Mouse (Mus musculus) testis, postnatal 10 days (tissue): ENCODE results near the gene AU041133.
"Not testable (repeated sequence)": the region's sequence is repeated elsewhere in the genome, so short reads cannot be mapped to it uniquely, and the experiment has no call there.

ENCODE experiments used
- DNase-seq: peaks from one replicate; pipeline ENCODE4 v3.0.0; 2021; ENCODE audit warnings: low spot score

The AU041133 gene

GRCm38 (mm10) chr10:82127850-82128401 lies at the start of gene AU041133:
AU041133 (plus strand) TSS chr10:82128013.
- DNase-seq, result peak; percentile 88

- DNase-seq, result peak; percentile 76
Observed at GRCm38 (mm10) chr10:82082728-82083621, 44.8 kb upstream of the AU041133 start, which contains the start of gene BC024063. BC024063 (plus strand) TSS chr10:82083353.

GRCm38 (mm10) chr10:82083622-82083971 lies 44.2 kb upstream of the AU041133 start:
- DNase-seq, result not testable (repeated sequence)

GRCm38 (mm10) chr10:82117206-82117605 lies 10.6 kb upstream of the AU041133 start:
- DNase-seq, result no peak

- DNase-seq, result no peak
Observed at GRCm38 (mm10) chr10:82145282-82145681, 17.5 kb downstream of the AU041133 start.

- DNase-seq, result no peak
Observed at GRCm38 (mm10) chr10:82147571-82147970, 19.8 kb downstream of the AU041133 start.

GRCm38 (mm10) chr10:82167777-82168176 lies 40.0 kb downstream of the AU041133 start:
- DNase-seq, result no peak

GRCm38 (mm10) chr10:82169776-82170175 lies 42.0 kb downstream of the AU041133 start:
- no peak for DNase-seq

GRCm38 (mm10) chr10:82170808-82171207 lies 43.0 kb downstream of the AU041133 start:
- DNase-seq, result no peak

- peak; percentile 86 for DNase-seq
Observed at GRCm38 (mm10) chr10:82178257-82179064, 50.6 kb downstream of the AU041133 start.
